Comparison of ENCODE assay signal across 18 mouse cellular contexts in genomic region chr2:152991529-152991928, GRCm38 (mm10). TPM values are rescaled to one million over a fixed set of nuclear protein-coding genes. Genes with fewer than 3 reads are reported as not detected.
"Had no signal": no experiment of that assay in that cellular context is flagged by ENCODE, and none has a peak within 500 bp of the region (broad histone marks: within the 10 kb centered on the region; RNA-seq: fewer than 3 reads in every experiment).

No protein-coding gene starts in this region.

- ATAC-seq: hindbrain, embryonic 16.5 days; inflammation-experienced regulatory T-cells, adult 6 months; intestine, postnatal 0 days; liver, postnatal 0 days; midbrain, embryonic 15.5 days had no signal

- H3K4me3 ChIP-seq: layer of hippocampus, adult 2 months; limb, embryonic 12.5 days; liver, embryonic 13.5 days; lung, embryonic 15.5 days; midbrain, embryonic 10.5 days; midbrain, embryonic 15.5 days; neural tube, embryonic 15.5 days; stomach, embryonic 15.5 days had no signal

- DNase-seq: liver; liver, embryonic 13.5 days; liver, postnatal 0 days; lung, postnatal 14 days; right cerebral cortex, postnatal 4 days; spleen, adult 18-20 months; thymus, adult 2 months; thymus, postnatal 25 days had no signal

- H3K4me1 ChIP-seq: limb, embryonic 12.5 days; liver, embryonic 13.5 days; lung, embryonic 15.5 days; midbrain, embryonic 15.5 days; neural tube, embryonic 15.5 days; stomach, embryonic 15.5 days had no signal

- H3K9me3 ChIP-seq: limb, embryonic 12.5 days; liver, embryonic 13.5 days; lung, embryonic 15.5 days; midbrain, embryonic 10.5 days; midbrain, embryonic 15.5 days; neural tube, embryonic 15.5 days; stomach, embryonic 15.5 days had no signal

- H3K9ac ChIP-seq: limb, embryonic 12.5 days; liver, embryonic 13.5 days; liver, postnatal 0 days; lung, embryonic 15.5 days; midbrain, embryonic 15.5 days; neural tube, embryonic 15.5 days; stomach, embryonic 15.5 days had no signal

- H3K4me2 ChIP-seq: limb, embryonic 12.5 days; liver, embryonic 13.5 days; lung, embryonic 15.5 days; midbrain, embryonic 15.5 days; neural tube, embryonic 15.5 days; stomach, embryonic 15.5 days had no signal

- H3K36me3 ChIP-seq: limb, embryonic 12.5 days; liver, embryonic 13.5 days; lung, embryonic 15.5 days; midbrain, embryonic 10.5 days; midbrain, embryonic 15.5 days; neural tube, embryonic 15.5 days; stomach, embryonic 15.5 days had no signal

- H3K27ac ChIP-seq: layer of hippocampus, adult 2 months; limb, embryonic 12.5 days; liver, embryonic 13.5 days; lung, embryonic 15.5 days; midbrain, embryonic 10.5 days; midbrain, embryonic 15.5 days; neural tube, embryonic 15.5 days; stomach, embryonic 15.5 days had no signal

- H3K27me3 ChIP-seq: liver, embryonic 13.5 days; lung, embryonic 15.5 days; midbrain, embryonic 15.5 days; stomach, embryonic 15.5 days had no signal

RNA-seq across cellular contexts. Expression of gene Dusp15, which starts 40.0 kb away (rescaled TPM):
- polyA plus RNA-seq: inflammation-experienced regulatory T-cells, adult 6 months; liver, embryonic 13.5 days; liver, postnatal 0 days had no signal

RNA-seq across cellular contexts. Expression of gene Xkr7, which starts 40.1 kb away (rescaled TPM):
- polyA plus RNA-seq: inflammation-experienced regulatory T-cells, adult 6 months; intestine, postnatal 0 days; limb, embryonic 12.5 days; liver, embryonic 13.5 days; liver, postnatal 0 days; lung, embryonic 15.5 days had no signal

RNA-seq across cellular contexts. Expression of gene Foxs1, which starts 58.5 kb away (rescaled TPM):
- polyA plus RNA-seq: inflammation-experienced regulatory T-cells, adult 6 months; limb, embryonic 12.5 days had no signal
